Mouse (Mus musculus) spleen, adult 2 months (tissue): ENCODE data around the gene Prdx6b.

Experiments used
- CTCF ChIP-seq: fragments of 200-500 bp; IDR thresholded peaks from 2 replicates; pipeline ENCODE4 v1.5.1; 2011; ENCODE audit warnings: mild to moderate bottlenecking, inconsistent platforms; ENCODE audit not compliant: insufficient read depth, insufficient read length, insufficient replicate concordance; ENCODE audit errors: extremely low read depth
- POLR2A ChIP-seq: fragments of 200-500 bp; IDR thresholded peaks from 2 replicates; pipeline ENCODE4 v1.6.1; 2011; ENCODE audit warnings: low read depth, low read length, inconsistent platforms

DNA sequence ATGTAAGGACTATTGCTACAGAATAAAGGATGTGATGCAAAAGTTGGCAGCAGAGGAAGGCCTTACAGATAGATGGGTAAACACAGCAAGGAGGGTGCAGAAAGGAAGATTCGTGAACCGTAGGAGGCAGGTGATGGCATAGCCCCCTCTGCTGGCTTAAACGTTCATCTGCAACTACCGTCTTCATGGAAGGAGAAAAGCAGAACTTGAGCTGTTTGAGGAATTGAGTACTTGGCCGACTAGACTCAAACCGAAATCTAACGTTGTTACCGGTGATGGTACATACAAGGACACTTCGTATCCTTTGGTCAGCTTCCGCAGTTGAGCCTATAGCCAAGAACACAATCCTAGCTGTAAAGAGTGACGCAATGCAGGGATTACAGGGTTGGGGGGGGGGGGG, 25.4 kb upstream of the Prdx6b start:
- TF ChIP-seq POLR2A (no peak), CTCF (peak; percentile 24; the same call in 1 of the 2 replicates)
